Mouse (Mus musculus) heart, embryonic 10.5 days (tissue): Measurements from ENCODE around the gene Dpp10. TPM values are rescaled to one million over a fixed set of nuclear protein-coding genes. Genes with fewer than 3 reads are reported as not detected.

Experiments used
- DNase-seq: peaks from one replicate; pipeline ENCODE4 v3.0.0-alpha.2; 2017; ENCODE audit warnings: low spot score
- H3K27ac ChIP-seq: fragments of 300-500 bp; sonication (generic); 2 replicates; pipeline ENCODE4 v1.5.1; 2016; ENCODE audit warnings: mild to moderate bottlenecking
- H3K27me3 ChIP-seq: fragments of 300-500 bp; sonication (generic); 2 replicates; pipeline ENCODE4 v1.6.1; 2016; ENCODE audit warnings: mild to moderate bottlenecking; ENCODE audit not compliant: poor library complexity, insufficient read depth, severe bottlenecking
- H3K36me3 ChIP-seq: fragments of 300-500 bp; sonication (generic); 2 replicates; pipeline ENCODE4 v1.6.1; 2016; ENCODE audit warnings: mild to moderate bottlenecking, moderate library complexity
- H3K4me1 ChIP-seq: fragments of 300-500 bp; sonication (generic); 2 replicates; pipeline ENCODE4 v1.6.1; 2016; ENCODE audit warnings: mild to moderate bottlenecking
- H3K4me3 ChIP-seq: fragments of 300-500 bp; sonication (generic); 2 replicates; pipeline ENCODE4 v1.5.1; 2016; ENCODE audit warnings: mild to moderate bottlenecking, moderate library complexity
- H3K9me3 ChIP-seq: fragments of 300-500 bp; sonication (generic); 2 replicates; pipeline ENCODE4 v1.6.1; 2016; ENCODE audit warnings: mild to moderate bottlenecking, moderate library complexity
- WGBS: fragments of 180-500 bp; shearing (Covaris S2); methylation state at CpG from one replicate; pipeline ENCODE4 v1.1.7; 2016; 5-methylcytosine and 5-hydroxymethylcytosine counted together
- polyA plus RNA-seq: library from polyadenylated mRNA; unstranded; fragments of >200 nt; fragmentation: Nextera tagmentation; extraction: Ambion mirVana; gene quantifications from 2 replicates; pipeline ENCODE4 v1.2.1, GENCODE M21; 2016

The Dpp10 gene
- polyA plus RNA-seq, 1 experiment from 2014 or later = 0.08 TPM

DNA sequence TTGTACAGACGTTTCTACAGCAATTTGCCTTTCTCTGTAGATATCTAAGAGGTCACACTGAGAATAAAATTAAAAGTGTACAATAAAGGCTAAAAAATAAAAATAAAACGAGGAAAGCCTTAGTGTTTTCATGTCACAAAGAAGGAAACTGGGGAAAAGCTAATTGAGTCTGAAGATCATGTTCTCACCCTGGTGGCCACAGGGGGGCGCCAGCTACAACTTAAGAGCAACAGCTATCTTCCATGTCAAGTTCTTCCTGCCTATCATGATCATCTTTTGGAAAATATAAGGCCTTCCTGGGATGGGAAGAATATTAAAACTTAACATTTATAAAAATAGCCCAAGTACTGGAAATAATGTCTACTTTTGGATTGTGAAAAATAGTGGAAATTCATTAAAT is 70.7 kb downstream of the Dpp10 start:
- H3K36me3 ChIP-seq = no peaks in the 10 kb centered on the region
- no peak overlapping the region for H3K27ac ChIP-seq
- no peaks in the 10 kb centered on the region for H3K9me3 ChIP-seq
- H3K27me3 ChIP-seq = no peaks in the 10 kb centered on the region
- H3K4me1 ChIP-seq = no peaks in the 10 kb centered on the region
- WGBS = 18% methylated on average over 3 of the region's 3 CpGs
- H3K4me3 ChIP-seq = no peak overlapping the region
- DNase-seq = no peak

GRCm38 (mm10) chr1:123946149-123946548 is 99.2 kb downstream of the Dpp10 start:
- WGBS = 74% methylated on average over 4 of the region's 4 CpGs
- H3K9me3 ChIP-seq = no peaks in the 10 kb centered on the region
- no peaks in the 10 kb centered on the region for H3K36me3 ChIP-seq
- H3K27me3 ChIP-seq = no peaks in the 10 kb centered on the region
- H3K4me3 ChIP-seq = no peak overlapping the region
- no peaks in the 10 kb centered on the region for H3K4me1 ChIP-seq
- no peak overlapping the region for H3K27ac ChIP-seq
- DNase-seq = no peak

GRCm38 (mm10) chr1:123940826-123941225 is 104.5 kb downstream of the Dpp10 start:
- Histone ChIP-seq H3K4me3 (no peak overlapping the region), H3K4me1 (no peaks in the 10 kb centered on the region), H3K27ac (no peak overlapping the region), H3K27me3 (no peaks in the 10 kb centered on the region), H3K36me3 (no peaks in the 10 kb centered on the region), H3K9me3 (no peaks in the 10 kb centered on the region)
- WGBS = 81% methylated on average over 1 of the region's 1 CpGs
- no peak for DNase-seq

DNA sequence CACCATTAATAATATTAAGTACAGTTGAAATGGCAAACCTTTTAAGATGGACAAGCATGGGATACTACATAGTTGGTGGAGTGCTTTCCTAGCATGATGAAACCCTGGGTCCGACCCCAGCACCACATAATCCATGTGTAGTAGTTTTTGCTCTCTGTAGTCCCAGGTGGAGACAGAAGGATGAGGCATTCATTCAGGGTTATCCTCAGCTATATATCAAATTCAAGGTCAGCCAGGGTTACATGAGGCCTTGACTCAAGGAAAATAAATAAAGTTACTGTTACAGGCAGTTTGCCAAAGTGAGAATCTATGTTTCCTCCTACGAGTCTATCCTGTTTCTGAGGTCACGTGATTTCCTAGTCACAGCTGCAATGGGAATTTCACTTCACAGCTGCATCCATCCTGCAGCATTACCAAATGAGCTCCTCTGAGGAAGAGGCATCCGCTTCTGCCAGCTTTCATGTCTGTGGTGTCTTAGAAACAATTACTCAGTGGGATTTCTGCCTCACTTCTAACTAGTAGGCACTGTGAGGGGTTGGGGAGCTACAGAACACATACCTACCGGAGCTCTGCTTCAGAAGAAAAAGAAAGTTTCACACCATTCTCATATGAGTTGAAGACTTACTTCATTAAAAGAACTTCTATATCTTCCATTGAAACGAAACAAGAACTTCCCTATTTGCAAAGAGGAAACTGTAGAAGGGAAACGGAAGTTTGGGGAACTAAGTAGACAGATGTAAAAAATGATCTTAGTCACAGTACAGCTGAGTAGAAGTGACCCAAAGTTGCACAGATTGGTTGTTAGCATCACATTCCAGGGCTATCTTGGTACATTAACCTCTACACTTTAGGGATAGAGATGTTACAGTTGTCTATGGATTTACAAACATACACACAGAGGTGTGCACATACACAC is 111.3 kb downstream of the Dpp10 start:
- Histone ChIP-seq H3K4me3 (no peak overlapping the region), H3K36me3 (no peaks in the 10 kb centered on the region), H3K27me3 (no peaks in the 10 kb centered on the region), H3K4me1 (no peaks in the 10 kb centered on the region), H3K27ac (no peak overlapping the region), H3K9me3 (no peaks in the 10 kb centered on the region)
- 73% methylated on average over 7 of the region's 7 CpGs for WGBS
- no peak for DNase-seq

- H3K4me1 ChIP-seq = no peaks in the 10 kb centered on the region
- 63% methylated on average over 3 of the region's 3 CpGs for WGBS
- H3K27me3 ChIP-seq = no peaks in the 10 kb centered on the region
- H3K9me3 ChIP-seq = no peaks in the 10 kb centered on the region
- H3K36me3 ChIP-seq = no peaks in the 10 kb centered on the region
- H3K27ac ChIP-seq = no peak overlapping the region
- no peak overlapping the region for H3K4me3 ChIP-seq
- no peak for DNase-seq
Observed at GRCm38 (mm10) chr1:123928003-123928370, 117.4 kb downstream of the Dpp10 start.

GRCm38 (mm10) chr1:123927278-123928002 is 117.9 kb downstream of the Dpp10 start:
- H3K4me3 ChIP-seq = no peak overlapping the region
- H3K9me3 ChIP-seq = no peaks in the 10 kb centered on the region
- no peaks in the 10 kb centered on the region for H3K27me3 ChIP-seq
- no peak overlapping the region for H3K27ac ChIP-seq
- no peak for DNase-seq
- no peaks in the 10 kb centered on the region for H3K4me1 ChIP-seq
- no peaks in the 10 kb centered on the region for H3K36me3 ChIP-seq

DNA sequence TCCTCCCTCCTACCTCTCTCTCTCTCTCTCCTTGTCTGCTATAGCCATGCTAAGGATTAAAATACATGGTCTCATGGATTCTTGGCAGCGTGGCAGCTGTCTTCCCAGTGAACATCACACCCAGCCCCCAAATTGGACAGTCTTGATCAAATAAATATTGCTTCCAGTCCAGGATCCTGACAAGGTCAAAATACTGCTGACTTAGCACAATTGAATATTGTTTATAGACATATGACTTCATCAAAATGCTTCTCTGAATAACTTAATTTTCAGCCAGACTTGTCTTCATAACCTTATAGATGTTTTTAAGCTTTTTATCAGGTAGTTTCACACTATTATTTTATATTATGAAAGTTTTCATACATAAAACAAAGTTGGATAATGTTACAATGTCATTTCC is 120.5 kb downstream of the Dpp10 start:
- Histone ChIP-seq H3K36me3 (no peaks in the 10 kb centered on the region), H3K9me3 (no peaks in the 10 kb centered on the region), H3K27ac (no peak overlapping the region), H3K27me3 (no peaks in the 10 kb centered on the region), H3K4me1 (no peaks in the 10 kb centered on the region), H3K4me3 (no peak overlapping the region)
- no peak for DNase-seq
- 62% methylated on average over 1 of the region's 1 CpGs for WGBS

- WGBS = 80% methylated on average over 2 of the region's 2 CpGs
- Histone ChIP-seq H3K27me3 (no peaks in the 10 kb centered on the region), H3K4me1 (no peaks in the 10 kb centered on the region), H3K9me3 (no peaks in the 10 kb centered on the region), H3K4me3 (no peak overlapping the region), H3K27ac (no peak overlapping the region), H3K36me3 (no peaks in the 10 kb centered on the region)
- no peak for DNase-seq
Observed at GRCm38 (mm10) chr1:123923907-123924306, 121.5 kb downstream of the Dpp10 start.

DNA sequence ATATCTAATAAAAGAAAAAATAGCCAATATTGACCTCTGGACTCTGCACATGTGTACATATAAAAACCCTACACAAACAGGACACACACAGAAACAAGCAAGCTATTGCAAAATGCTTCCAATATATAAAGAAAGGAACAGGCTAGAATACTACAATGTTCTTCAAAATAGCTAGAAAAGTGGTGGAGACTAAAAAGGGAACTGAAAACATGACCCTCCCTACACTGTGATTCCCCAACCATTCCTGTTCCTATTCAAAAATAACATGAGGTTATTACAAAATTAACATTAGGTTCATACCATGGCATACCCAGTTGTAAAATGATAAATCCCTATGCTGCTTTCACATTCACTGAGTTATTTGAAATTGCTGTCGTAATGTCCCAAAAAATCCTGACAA is 125.8 kb downstream of the Dpp10 start:
- 87% methylated on average over 1 of the region's 1 CpGs for WGBS
- no peak overlapping the region for H3K27ac ChIP-seq
- H3K27me3 ChIP-seq = no peaks in the 10 kb centered on the region
- no peak for DNase-seq
- no peaks in the 10 kb centered on the region for H3K4me1 ChIP-seq
- no peak overlapping the region for H3K4me3 ChIP-seq
- no peaks in the 10 kb centered on the region for H3K9me3 ChIP-seq
- no peaks in the 10 kb centered on the region for H3K36me3 ChIP-seq

- H3K36me3 ChIP-seq = no peaks in the 10 kb centered on the region
- DNase-seq = no peak
- H3K4me3 ChIP-seq = no peak overlapping the region
- H3K27ac ChIP-seq = no peak overlapping the region
- H3K4me1 ChIP-seq = no peaks in the 10 kb centered on the region
- H3K27me3 ChIP-seq = no peaks in the 10 kb centered on the region
- 77% methylated on average over 5 of the region's 5 CpGs for WGBS
- no peaks in the 10 kb centered on the region for H3K9me3 ChIP-seq
Observed at GRCm38 (mm10) chr1:123902628-123903027, 142.7 kb downstream of the Dpp10 start.

DNA sequence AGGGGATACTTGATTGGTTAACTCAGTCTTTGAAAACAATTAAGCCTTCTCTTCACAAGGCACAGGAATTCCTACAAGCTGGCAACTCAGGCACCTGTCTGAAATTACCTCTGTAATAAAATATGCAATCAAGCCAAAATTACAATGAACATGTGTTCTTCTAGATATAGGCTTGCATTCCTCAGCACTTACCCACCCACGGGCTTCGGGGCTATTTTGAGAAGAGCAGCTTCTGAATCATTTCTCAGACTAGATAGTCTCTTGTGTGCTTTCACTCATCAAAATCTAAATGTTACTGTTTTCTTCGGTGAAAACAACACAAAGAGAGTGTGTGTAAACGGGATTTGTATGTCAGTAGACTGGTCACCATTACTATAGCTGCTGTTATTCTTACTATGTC is 144.1 kb downstream of the Dpp10 start:
- Histone ChIP-seq H3K4me1 (no peaks in the 10 kb centered on the region), H3K36me3 (no peaks in the 10 kb centered on the region), H3K4me3 (no peak overlapping the region), H3K27ac (no peak overlapping the region), H3K27me3 (no peaks in the 10 kb centered on the region), H3K9me3 (no peaks in the 10 kb centered on the region)
- DNase-seq = no peak
- 62% methylated on average over 4 of the region's 4 CpGs for WGBS

GRCm38 (mm10) chr1:123887243-123887642 is 158.1 kb downstream of the Dpp10 start:
- Histone ChIP-seq H3K9me3 (no peaks in the 10 kb centered on the region), H3K27me3 (no peaks in the 10 kb centered on the region), H3K27ac (no peak overlapping the region), H3K4me3 (no peak overlapping the region), H3K4me1 (no peaks in the 10 kb centered on the region), H3K36me3 (no peaks in the 10 kb centered on the region)
- DNase-seq = no peak
- WGBS = 51% methylated on average over 1 of the region's 1 CpGs

DNA sequence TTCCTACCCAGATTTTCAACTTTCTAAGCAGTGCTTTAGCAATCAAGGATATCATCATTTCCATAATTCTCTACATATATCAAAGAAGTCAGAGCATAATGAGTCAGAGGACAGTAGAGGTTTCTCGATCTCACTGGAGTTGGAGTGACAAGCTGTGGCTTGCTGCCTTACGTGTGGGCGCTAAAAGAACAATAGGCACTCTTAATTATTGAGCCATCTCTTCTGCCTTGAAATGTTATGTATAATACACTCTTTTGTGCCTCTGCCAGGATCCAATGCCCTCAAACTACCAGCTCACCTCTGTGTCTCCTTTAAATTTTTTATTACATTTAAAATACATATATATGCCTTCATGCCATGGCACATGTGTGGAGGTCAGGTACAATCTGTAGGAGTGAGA is 198.5 kb downstream of the Dpp10 start:
- Histone ChIP-seq H3K9me3 (no peaks in the 10 kb centered on the region), H3K4me3 (no peak overlapping the region), H3K27ac (no peak overlapping the region), H3K36me3 (no peaks in the 10 kb centered on the region), H3K4me1 (no peaks in the 10 kb centered on the region), H3K27me3 (no peaks in the 10 kb centered on the region)
- DNase-seq = no peak
- WGBS = 88% methylated on average over 3 of the region's 3 CpGs
